Mouse (Mus musculus) CH12.LX (cell line): ENCODE results near the gene Spop.

Experiments used
- HCFC1 ChIP-seq: IDR thresholded peaks from 2 replicates; pipeline ENCODE4 v1.6.1; 2012; ENCODE audit warnings: low read depth, mild to moderate bottlenecking, inconsistent platforms, low read length, improper control_type of control experiment
- JUND ChIP-seq: conservative IDR thresholded peaks from 2 replicates; pipeline ENCODE4 v1.6.1; 2011; ENCODE audit warnings: low read depth, low read length, improper control_type of control experiment
- POLR2A ChIP-seq: IDR thresholded peaks from 2 replicates; pipeline ENCODE4 v1.6.1; 2011; ENCODE audit warnings: low read depth, mild to moderate bottlenecking, improper control_type of control experiment, low read length
- POLR2AphosphoS2 ChIP-seq: IDR thresholded peaks from 2 replicates; pipeline ENCODE4 v1.6.1; 2011; ENCODE audit warnings: low read depth, low read length, improper control_type of control experiment
- SMC3 ChIP-seq: IDR thresholded peaks from 2 replicates; pipeline ENCODE4 v1.6.1; 2011; ENCODE audit warnings: low read depth, low read length, improper control_type of control experiment

GRCm38 (mm10) chr11:95381146-95381545, 32.7 kb upstream of the Spop start:
- TF ChIP-seq HCFC1 (no peak), POLR2A (no peak), JUND (no peak), SMC3 (no peak), POLR2AphosphoS2 (no peak)
